Mouse (Mus musculus) adrenal gland, adult 2 months (tissue): ENCODE data around the gene Aip. TPM values are rescaled to one million over a fixed set of nuclear protein-coding genes. Genes with fewer than 3 reads are reported as not detected.
"Not testable (repeated sequence)": the region's sequence is repeated elsewhere in the genome, so short reads cannot be mapped to it uniquely, and the experiment has no call there.

ENCODE experiments used
- DNase-seq: peaks from one replicate; pipeline ENCODE4 v3.0.0; 2021
- polyA plus RNA-seq: library from polyadenylated mRNA; depleted of rRNA; stranded (reverse); fragments of >200 nt; gene quantifications from 2 replicates; pipeline ENCODE4 v1.2.3, GENCODE M21; 2012
- total RNA-seq, 2 experiments: library from RNA; stranded (reverse); gene quantifications; 2 replicates each; pipeline ENCODE4 v1.2.3; 2021

Gene Aip
- total and polyA plus RNA-seq, 3 experiments = 89.5 to 134 (median 102) TPM

DNA sequence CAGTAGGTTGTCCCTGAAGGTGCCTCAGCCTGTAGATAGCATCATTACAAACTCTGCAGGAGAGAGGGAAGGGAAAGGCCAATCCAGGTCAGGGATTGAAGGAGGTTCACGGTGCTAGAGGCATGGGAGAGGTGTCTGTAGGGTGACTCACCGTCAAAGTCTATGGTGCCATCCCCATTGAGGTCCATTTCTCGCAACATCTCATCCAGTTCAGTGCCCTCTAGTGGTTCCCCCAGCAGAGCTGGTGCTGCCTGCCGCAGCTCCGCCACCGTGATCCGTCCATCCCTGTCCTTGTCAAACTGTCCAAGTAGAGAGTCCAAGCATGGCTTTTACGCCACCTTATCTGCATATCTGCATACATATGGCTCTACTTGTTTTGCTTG lies 10.3 kb upstream of the Aip start:
- peak; percentile 52 for DNase-seq

DNA sequence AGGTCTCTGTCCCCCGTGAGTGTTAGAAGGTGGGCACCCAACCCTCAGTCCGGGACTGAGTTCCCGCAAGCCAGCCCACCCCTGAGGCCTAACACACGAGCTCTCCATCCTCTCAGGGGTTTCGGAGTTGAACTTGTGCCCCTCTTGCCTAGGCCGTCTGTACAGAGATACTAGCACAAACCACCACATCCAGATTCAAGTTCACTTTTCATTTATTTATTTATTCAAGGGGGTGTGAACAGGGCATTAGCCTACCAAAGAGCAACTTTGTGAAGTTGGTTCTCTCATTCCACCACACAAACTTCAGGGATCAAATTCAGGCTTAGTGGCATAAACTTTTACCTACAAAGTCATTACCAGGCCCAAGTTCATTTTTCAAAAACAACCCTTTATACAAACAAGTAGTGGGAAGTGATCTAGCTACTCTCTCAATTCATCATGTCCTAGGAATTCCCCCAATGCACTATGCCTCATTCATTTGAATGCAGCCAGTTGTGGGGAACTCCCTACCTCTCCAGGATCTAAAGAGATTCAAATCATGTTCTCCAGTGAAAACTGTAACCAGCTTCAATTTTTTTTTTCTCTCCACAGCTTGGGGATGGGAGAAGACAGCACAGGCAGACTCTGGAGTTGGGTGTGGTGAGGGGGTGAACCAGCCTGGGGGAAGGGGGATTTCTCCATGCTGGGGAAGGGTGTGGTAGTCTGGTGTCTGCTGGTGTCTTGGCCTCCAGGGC lies 9.7 kb upstream of the Aip start:
- DNase-seq = not testable (repeated sequence)

DNA sequence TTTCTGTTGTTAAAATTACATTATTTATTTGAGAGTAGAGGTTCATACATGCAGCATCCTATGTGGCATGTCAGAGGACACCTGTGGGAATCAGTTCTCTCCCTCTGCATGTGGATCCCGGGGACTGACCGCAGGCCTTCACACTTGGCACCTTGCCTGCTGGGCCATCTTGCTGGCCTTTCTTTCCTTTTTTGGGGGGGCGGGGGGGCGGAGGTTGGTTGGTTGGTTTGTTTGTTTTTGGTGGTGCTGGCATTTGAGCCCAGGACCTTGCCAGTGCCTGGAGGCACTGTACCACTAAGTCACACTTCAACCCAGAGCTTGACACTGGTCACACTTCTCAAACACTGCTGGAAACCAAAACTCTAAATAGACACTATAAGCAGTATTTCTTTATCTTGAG lies 8.7 kb upstream of the Aip start:
- DNase-seq = no peak

DNA sequence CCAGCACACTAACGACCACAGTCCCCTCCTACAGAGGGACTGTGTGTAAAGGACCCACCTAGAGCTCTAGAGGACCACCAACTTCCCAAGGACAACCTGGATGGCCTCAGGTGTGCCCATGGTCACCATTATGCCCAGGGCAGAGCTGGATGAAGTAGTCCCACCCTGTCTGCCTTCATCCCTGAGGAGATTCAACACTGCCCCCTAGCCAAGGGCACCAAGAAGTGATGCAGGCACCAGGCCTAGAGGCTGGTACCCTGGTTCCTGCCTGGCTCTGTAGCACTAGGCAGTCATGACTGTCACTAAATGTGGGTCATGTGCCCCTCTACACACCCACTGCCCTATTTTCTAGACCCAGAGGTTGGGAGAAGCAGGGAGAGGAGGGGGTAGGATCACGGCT lies 6.1 kb upstream of the Aip start:
- DNase-seq = peak; percentile 30

DNA sequence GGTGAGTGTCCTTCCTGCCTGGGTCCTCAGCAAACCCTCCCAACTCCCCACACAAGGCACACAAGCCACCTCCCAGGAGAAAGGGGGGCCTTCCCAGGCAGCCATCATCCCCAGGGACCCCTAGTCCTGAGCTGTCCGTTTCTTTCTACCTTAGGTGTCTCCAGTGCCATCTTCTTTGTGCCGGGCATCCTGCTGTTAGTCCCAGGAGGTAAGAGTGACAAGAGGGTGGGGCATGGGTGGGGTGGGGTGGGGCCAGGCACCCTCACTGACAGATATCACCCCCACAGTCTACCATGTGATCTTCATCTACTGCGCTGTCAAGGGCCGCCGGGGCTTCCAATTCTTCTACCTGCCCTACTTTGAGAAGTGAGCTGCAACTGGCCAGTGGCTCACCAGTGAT lies 5.4 kb upstream of the Aip start:
- DNase-seq = no peak

DNA sequence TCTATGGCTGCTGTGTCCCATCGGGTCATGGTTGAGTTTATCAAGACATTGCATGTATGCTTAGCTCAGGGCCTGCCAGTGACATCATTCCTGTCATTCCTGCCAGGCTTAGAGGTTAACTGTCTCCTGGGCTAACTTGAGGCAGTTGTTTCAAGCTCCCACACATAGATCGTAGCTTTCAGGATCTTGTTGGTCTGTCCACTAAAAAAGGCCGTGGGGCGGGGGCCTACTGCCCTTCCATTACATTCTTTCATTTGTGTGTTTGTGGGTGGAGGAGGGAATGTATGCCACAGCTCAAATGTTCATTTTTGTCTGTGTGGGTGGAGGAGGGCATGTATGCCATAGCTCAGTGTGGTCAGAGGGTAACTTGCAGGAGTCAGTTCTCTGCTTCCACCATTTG lies 4.4 kb upstream of the Aip start:
- DNase-seq = no peak

DNA sequence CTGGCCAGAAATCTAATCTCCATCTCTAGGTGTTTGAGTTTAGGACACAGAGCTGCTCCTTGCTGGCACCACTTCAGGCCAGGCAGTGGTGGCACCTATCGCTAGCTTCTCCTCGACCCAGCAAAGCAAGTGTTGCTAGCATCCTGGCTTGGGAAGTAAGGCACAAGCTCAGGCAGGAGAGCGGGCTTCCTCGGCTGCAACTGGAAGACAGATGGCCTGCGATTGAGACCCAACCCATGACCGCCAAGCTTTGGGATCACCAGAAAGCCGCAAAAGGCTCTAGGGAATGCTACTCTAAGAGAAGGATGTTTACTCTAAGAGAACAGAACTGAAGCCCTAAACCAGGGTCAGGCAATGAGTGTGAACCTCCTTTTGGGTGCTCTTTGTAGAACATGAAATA lies 3.8 kb upstream of the Aip start:
- DNase-seq = no peak

DNA sequence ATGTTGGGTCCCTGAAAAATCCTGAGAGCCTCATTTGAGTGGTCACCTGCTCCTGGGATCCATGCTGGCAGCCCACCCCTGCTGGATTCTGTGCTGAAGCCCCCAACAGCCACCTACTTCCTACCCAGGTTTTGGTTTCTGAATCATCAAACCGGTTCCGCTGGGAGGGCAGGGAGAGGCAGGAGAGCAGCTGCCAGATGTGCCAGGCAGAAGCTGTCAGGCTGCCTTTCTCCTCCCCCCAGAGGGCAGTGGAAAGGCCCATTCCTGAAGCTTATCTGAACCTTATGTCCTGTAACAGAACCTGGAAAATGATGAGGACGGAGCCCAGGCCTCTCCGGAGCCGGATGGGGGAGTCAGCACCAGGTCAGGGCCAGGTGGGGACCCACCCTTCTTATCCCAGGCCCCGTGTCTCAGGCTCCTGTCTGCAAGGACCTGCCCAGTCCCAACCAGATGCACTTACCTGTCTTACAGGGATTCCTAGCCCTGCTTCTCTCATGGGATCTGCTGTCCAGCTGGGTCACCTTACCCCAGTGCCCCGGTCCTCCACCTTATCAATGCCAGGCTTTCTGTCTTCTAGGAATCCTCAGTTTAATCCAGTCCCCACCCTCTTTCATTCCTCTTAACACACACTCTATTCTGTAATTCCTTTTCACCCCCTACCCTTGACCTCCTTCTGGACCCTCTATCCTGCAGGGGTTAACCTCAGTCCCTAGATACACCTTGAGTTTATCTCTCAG lies 1.3 kb upstream of the Aip start:
- peak; percentile 34 for DNase-seq

DNA sequence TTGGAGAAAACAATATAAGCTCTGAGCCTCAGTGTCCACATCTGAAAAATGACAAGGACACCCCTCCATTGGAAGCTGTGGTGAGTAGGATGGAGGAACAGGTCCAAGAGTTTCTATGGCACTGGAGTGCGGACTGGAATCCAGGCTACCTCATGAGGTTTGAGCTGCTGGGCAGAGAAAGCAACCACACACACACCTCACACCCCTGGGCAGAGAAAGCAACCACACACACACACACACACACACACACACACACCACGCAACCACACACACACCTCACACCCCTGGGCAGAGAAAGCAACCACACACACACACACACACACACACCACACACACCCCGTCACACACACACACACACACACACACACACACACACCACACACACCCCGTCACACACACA lies 390 bp downstream of the Aip start:
- not testable (repeated sequence) for DNase-seq

DNA sequence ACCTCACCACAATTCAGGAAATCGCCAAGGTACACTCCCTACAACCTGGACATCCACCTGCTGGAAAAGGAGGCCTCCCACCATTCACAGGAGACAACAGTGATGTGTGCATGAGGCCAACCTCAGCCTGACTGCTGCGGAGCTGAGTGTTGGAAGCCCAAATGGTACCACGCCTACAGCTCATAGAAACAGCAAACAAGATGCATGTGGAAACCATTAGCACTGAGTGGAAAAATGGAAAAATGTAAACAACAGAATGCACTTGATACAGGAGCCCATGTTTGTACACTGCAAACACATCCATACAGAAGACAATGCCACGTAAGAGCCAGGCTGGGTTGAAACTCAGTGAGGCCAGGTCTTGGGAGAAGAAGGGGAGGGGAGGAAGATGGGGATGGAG lies 1.2 kb downstream of the Aip start:
- no peak for DNase-seq

DNA sequence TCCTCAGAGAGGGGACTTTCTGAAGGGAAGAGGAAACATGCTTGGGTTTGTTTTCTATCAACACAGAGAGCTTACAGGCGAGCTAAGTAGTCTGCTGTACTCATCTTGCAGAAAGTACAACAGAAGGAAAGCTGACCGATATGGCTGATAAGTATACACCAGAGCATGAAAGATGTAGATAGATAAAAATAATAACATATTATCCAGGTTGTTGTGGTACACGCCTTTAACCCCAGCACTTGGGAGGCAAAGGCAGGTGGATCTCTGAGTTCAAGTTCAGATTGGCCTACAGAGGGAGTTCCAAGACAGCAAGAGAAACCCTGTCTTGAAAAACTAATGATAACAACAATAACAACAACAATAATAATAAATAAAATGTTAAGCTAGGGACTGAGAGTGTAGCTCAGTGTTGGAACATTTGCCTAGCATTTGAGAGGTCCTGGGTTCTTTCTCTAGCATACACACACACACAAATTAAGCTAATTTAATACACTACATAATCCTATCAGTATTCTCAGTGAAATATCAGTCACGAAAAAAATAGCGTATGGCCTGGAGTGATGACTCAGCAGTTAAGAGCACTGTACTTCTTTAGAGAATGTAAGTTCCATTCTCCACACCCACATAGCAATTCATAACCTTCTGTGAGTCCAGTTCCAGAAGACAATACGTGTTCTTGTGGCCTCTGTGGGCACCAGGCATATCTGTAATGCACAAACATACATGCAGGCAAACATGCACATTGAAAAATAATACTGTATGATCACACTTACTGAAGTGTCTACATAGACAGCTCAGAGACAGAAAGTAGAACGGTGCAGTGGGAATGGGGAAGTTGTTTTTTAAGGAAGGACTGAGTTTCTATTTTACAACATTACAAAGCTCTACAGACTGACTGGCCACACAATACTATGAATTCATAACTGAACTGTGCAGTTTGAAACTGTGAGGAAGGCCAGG lies 3.0 kb downstream of the Aip start:
- no peak for DNase-seq

DNA sequence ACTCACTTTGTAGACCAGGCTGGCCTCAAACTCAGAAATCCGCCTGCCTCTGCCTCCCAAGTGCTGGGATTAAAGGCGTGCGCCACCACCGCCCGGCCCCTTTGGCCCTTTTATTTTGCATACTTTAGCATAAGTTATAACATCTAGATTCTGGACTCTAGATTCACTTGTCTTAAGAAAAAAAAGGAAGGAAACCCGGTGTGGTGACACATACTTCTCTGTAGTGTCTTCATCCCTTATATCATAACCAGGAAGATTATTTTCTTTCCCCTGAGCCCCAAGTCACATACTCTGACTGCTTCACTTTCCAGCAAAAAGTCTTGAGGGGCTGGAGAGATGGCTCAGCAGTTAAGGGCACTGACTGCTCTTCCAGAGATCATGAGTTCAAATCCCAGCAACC lies 3.8 kb downstream of the Aip start:
- DNase-seq = not testable (repeated sequence)

DNA sequence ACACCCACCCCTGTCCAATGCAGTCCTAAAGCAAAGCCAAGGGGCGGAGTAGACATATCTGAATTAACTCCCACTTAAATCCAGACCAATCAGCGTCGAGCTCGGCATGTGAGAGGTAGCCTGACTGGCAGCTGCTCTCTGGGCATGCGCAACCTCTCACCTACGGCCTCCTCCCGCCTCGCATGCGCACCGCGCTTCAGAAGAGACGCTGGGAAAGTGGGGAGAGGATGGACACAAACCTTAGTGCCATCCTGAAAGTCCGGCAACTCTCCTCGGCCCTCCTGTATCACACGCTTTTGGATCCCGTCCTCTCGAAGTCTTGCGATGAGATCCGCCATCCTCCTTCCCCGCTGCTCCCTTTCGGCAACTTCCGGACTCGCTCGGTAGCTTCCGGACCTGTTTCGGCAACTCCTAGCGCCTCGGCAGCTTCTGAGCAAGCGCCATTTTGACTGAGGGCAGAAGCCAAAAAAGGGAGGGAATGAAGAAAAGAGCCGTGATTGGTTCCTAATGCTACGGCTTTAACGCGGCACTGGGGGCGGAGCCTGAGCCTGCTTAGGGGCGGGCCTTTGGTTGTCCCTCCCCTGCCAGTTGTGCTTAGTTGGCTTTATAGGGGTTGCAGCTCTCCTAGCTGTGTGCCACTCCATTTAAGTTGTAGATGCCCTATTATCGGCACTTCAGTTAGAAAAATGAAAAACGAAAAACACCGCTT lies 4.4 kb downstream of the Aip start:
- peak; percentile 98 for DNase-seq

DNA sequence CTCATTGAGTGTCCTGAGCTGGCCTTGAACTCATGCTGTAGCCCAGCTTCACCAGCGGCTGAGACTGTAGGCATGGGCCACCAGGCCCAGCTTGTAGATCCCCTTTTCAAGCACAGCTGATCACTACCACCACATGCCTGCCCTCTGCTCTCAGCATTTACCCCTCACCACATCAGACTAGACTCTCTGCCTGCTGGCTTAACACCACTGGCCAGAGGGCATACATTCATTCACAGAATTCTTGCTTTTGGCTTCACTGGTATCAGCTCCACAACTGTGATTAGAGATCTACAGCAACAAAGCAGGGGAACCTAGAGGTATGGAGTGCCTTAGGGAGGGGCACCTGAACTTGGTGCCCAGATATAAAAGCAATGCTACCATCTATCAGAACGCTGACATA lies 5.2 kb downstream of the Aip start:
- no peak for DNase-seq

DNA sequence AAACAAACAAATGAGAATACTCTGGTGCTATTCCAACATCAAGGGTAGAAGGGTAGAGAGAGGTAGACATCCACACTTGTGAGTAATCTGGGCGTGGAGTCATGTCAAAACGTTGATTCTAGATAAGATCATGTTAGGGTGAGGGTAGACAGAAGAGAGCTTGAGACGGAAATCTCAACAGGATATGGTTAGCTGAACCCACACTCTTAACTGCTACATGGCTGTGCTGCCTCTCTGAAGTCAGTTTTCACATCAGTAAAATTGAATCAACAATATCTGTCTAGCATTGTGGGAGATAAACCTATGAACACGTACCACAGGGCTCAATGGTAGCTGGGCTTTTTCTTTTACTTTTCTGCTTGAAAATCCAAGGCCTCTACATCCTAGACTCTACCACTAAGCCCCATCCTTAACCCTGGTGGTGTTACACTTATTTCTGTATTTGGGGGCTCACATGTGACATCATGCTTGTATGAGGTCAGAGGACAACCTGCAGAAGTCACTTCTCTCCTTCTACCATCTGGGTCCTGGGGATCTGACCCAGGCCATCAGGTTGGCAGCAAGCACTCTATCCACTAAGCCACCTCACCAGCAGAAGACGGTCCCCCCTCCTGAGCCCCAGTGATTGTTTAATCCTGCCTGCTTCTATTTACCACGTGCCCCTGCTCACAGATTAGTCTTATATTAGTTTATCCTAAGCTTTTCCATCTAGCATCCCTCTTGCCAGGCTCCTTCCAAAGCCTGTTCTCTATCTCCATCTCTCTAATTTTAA lies 5.8 kb downstream of the Aip start:
- no peak for DNase-seq

DNA sequence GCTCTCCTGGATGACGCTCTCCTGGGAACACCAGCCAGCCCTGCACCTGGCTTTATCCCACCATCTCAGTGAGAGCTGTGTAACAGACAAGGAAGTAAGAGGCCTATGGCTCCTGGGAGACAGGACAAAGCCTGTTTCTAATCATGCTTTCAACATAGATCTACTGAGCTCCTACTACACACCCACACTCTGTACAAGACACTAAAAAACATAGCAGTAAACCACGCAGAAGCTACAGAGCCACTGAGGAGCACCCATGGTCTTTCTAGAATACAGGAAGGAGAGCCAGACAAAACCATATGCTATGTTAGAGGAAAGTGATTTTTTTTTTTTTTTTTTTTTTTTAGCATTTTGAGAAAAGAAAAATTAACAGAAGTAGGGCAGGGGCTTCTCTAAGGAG lies 7.3 kb downstream of the Aip start:
- DNase-seq = no peak

DNA sequence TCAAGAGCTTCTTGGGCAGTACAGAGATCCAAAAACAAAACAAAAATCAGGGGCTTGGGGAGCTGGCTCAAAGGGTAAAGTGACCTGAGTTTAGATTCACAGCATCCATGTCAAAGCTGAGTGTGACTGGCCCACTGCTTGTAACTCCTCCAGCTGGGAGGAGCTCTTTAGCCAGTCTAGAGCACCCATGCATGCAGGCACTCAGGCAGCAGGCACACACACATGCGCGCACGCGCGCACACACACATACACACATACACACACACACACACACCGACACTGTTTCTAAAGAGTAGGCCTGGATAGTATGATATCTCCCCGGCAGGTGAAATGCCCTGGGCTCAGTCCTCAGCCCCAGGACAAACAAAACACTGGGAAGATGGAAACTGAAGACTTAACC lies 8.7 kb downstream of the Aip start:
- no peak for DNase-seq

DNA sequence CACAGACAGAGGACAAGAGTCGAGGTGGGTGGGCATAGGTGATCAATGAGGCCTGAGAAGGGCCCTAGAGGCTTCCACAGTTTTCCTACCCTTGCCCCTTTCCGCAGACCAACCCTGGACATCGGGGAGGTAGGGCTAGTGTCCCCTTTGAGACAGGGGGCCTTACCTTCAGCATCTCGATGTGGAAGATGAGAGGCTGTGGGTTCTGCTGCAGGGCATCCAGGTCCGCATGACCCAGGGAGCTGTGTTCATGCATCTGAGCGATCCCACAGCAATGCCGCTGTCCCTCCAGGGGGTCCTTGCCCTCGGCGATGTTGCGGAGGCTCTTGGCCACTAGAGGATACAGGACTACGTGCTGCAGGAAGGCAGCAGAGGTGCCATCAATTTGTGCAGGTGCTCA lies 9.8 kb downstream of the Aip start:
- DNase-seq = no peak

DNA sequence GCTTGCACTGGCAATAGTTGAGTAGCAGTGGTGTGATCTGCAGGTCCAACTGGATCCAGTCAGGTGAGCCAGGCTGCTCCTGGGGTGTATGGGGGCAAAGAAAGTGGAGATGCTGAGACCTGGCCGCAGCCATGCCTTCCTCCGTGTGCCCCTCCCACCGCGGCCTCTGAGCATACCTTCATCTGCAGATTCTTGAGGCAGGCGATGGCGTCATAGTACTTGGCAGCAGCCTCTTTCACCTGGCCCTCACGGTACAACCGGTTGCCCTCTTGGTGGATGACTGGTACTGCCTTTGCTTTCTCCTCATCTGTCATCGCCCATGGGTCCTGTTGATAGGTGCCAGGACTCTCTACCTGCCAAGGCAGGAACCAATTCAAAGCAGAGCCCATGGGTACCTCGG lies 10.5 kb downstream of the Aip start:
- no peak for DNase-seq

DNA sequence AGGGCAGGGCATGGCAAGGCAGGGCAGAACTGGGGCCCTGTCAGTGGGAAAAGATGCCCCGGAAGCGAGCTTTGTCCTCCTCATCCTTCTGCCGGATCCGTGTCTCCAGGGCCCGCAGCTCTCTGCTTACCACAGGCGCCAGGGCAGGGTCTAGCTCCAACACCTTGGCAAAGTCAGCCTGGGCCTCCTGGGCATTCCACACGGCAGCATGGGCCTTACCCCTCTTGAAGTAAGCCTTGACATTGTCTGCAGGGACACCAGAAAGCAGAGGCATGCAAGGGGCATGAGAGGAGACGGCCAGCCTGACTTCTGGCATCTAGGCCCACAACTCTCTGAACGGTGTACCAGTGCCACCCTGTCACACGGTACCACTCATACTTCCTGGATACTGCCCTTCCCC lies 11.1 kb downstream of the Aip start:
- DNase-seq = no peak

DNA sequence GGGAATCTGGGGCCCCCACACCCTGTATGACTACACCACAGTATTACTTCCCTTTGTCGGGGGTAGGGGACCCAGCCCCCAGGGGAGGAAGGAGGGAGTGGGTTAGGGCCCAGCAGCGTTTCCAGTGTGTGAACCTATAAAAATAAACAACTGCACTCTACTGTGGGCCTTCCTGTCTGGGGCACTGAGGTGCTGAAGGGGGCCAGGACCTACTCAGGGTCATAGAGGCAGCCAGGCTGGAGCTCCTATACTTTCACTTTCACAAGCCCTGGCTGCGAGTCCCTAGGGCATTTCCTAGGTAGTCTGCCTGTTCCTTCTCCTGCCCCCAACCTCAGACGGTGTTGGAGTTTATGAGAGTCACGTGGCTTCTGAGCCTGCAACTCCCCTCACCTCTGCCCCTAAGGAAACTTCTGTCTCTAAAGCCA lies 11.8 kb downstream of the Aip start:
- peak; percentile 68 for DNase-seq
